In the genomic region with DNA sequence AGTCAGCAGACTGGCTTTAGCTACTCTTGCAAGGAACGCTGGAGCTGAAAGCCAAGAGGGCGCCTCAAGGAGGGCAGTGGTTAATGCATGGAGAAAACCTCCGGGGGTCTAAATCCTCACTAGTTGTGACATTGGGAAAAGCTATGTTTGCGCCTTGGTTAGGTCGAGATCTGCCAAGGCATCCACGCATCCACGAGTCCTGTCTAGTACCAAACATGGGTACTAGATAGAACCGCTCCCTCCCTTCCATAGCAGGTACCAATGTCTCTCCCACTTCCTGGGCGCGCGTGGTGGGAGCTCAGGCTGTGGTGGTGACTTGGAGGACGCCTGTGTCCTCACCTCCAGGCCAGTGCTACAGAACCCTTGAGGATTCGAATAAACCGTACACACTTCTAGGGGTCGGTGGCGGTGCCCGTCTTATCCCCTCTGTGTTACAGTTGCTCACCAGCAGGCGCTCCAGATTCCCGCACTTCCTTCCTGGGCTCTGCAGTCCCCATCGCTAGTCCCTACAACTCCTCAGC, we compare ENCODE assay signal across 10 mouse cellular contexts. TPM values are rescaled to one million over a fixed set of nuclear protein-coding genes. Genes with fewer than 3 reads are reported as not detected.
A peak's percentile ranks its signal among the peaks of the same experiment; 100 is the strongest.
DNase-seq lines count a peak whose midpoint lies in the region; ATAC-seq lines count a peak whose summit lies in the region.
"Had no signal": no experiment of that assay in that cellular context is flagged by ENCODE, and none has a peak within 500 bp of the region (broad histone marks: within the 10 kb centered on the region; RNA-seq: fewer than 3 reads in every experiment).

No protein-coding gene starts in this region.

- 1% methylated on average over 20 of the region's 20 CpGs for WGBS in neural tube, embryonic 11.5 days
- WGBS in forebrain, embryonic 10.5 days, result 4% methylated on average over 20 of the region's 20 CpGs
- 5% methylated on average over 20 of the region's 20 CpGs for WGBS in hindbrain, embryonic 15.5 days
- WGBS in neural tube, embryonic 14.5 days, result 5% methylated on average over 20 of the region's 20 CpGs
- 3% methylated on average over 20 of the region's 20 CpGs for WGBS in heart, embryonic 10.5 days

- peak overlapping the region; percentile 98 for H3K27ac ChIP-seq in neural tube, embryonic 11.5 days (ENCODE audit: low read depth, low read length)
- H3K27ac ChIP-seq in forebrain, embryonic 10.5 days, result peak overlapping the region; percentile 98
- H3K27ac ChIP-seq in hindbrain, embryonic 15.5 days (replicated peaks), result peak overlapping the region; percentile 97
- peak overlapping the region; percentile 98 for H3K27ac ChIP-seq in neural tube, embryonic 14.5 days (ENCODE audit: low read depth, low read length)
- H3K27ac ChIP-seq in heart, embryonic 10.5 days, result no peak overlapping the region
- H3K27ac ChIP-seq: lung, embryonic 15.5 days had no signal

- H3K4me1 ChIP-seq in neural tube, embryonic 11.5 days (ENCODE audit: control insufficient read depth, insufficient read depth, low read length), result peaks cover 32% of the 10 kb centered on the region
- peaks cover 100% of the 10 kb centered on the region for H3K4me1 ChIP-seq in forebrain, embryonic 10.5 days
- H3K4me1 ChIP-seq in hindbrain, embryonic 15.5 days (replicated peaks), result peaks cover 90% of the 10 kb centered on the region
- peaks cover 65% of the 10 kb centered on the region for H3K4me1 ChIP-seq in neural tube, embryonic 14.5 days (ENCODE audit: control insufficient read depth, insufficient read depth, low read length)
- H3K4me1 ChIP-seq in heart, embryonic 10.5 days, result peaks cover 9% of the 10 kb centered on the region

- peak overlapping the region; percentile 63 for H3K9ac ChIP-seq in neural tube, embryonic 11.5 days (ENCODE audit: low read length)
- H3K9ac ChIP-seq in hindbrain, embryonic 15.5 days, result peak overlapping the region; percentile 33; the same call in 1 of the 2 replicates
- H3K9ac ChIP-seq in neural tube, embryonic 14.5 days (replicated peaks; ENCODE audit: low read depth, low read length), result peak overlapping the region; percentile 70

- peaks cover 46% of the 10 kb centered on the region for H3K27me3 ChIP-seq in neural tube, embryonic 11.5 days (ENCODE audit: control insufficient read depth, insufficient read depth, low read length)
- H3K27me3 ChIP-seq in forebrain, embryonic 10.5 days (ENCODE audit: poor library complexity, severe bottlenecking), result peaks cover 100% of the 10 kb centered on the region
- H3K27me3 ChIP-seq in hindbrain, embryonic 15.5 days, result no peaks in the 10 kb centered on the region
- H3K27me3 ChIP-seq in neural tube, embryonic 14.5 days (ENCODE audit: control insufficient read depth, insufficient read depth, low read length), result no peaks in the 10 kb centered on the region
- peaks cover 100% of the 10 kb centered on the region for H3K27me3 ChIP-seq in heart, embryonic 10.5 days (ENCODE audit: insufficient read depth, poor library complexity, severe bottlenecking)

- peak overlapping the region; percentile 7 for H3K4me2 ChIP-seq in neural tube, embryonic 11.5 days (ENCODE audit: low read depth)
- H3K4me2 ChIP-seq in hindbrain, embryonic 15.5 days, result peak overlapping the region; percentile 55
- H3K4me2 ChIP-seq in neural tube, embryonic 14.5 days (ENCODE audit: low read depth, low read length), result peak overlapping the region; percentile 57

- H3K36me3 ChIP-seq in neural tube, embryonic 11.5 days (ENCODE audit: control insufficient read depth, insufficient read depth, low read length), result no peaks in the 10 kb centered on the region
- H3K36me3 ChIP-seq in forebrain, embryonic 10.5 days (replicated peaks), result peaks cover 71% of the 10 kb centered on the region
- no peaks in the 10 kb centered on the region for H3K36me3 ChIP-seq in hindbrain, embryonic 15.5 days
- H3K36me3 ChIP-seq in neural tube, embryonic 14.5 days (ENCODE audit: control insufficient read depth, insufficient read depth, low read length), result peaks cover 8% of the 10 kb centered on the region; the same call in 1 of the 2 replicates
- no peaks in the 10 kb centered on the region for H3K36me3 ChIP-seq in heart, embryonic 10.5 days
- H3K36me3 ChIP-seq: lung, embryonic 15.5 days had no signal

- H3K9me3 ChIP-seq in neural tube, embryonic 11.5 days (ENCODE audit: control insufficient read depth, low read length), result no peaks in the 10 kb centered on the region
- H3K9me3 ChIP-seq in forebrain, embryonic 10.5 days, result no peaks in the 10 kb centered on the region
- H3K9me3 ChIP-seq in hindbrain, embryonic 15.5 days, result no peaks in the 10 kb centered on the region
- H3K9me3 ChIP-seq in neural tube, embryonic 14.5 days (ENCODE audit: control insufficient read depth, low read length), result no peaks in the 10 kb centered on the region
- H3K9me3 ChIP-seq in heart, embryonic 10.5 days, result no peaks in the 10 kb centered on the region
- H3K9me3 ChIP-seq: lung, embryonic 15.5 days had no signal

- ATAC-seq in neural tube, embryonic 11.5 days (ENCODE audit: insufficient read depth, low FRiP score, low TSS enrichment), result 0 out of 2 replicates have a peak, but pooled peaks have one; percentile 1
- 0 out of 2 replicates have a peak, but pooled peaks have one; percentile 3 for ATAC-seq in hindbrain, embryonic 15.5 days (ENCODE audit: low FRiP score, low read depth)
- ATAC-seq in neural tube, embryonic 14.5 days (ENCODE audit: low read depth), result peak; percentile 13; the same call in 1 of the 2 replicates

- H3K4me3 ChIP-seq in neural tube, embryonic 11.5 days (ENCODE audit: low read depth, low read length), result no peak overlapping the region
- H3K4me3 ChIP-seq in forebrain, embryonic 10.5 days, result peak overlapping the region; percentile 44
- H3K4me3 ChIP-seq in hindbrain, embryonic 15.5 days, result no peak overlapping the region
- no peak overlapping the region; the same call in 1 of the 2 replicates for H3K4me3 ChIP-seq in neural tube, embryonic 14.5 days (ENCODE audit: low read depth, low read length)
- H3K4me3 ChIP-seq in heart, embryonic 10.5 days, result no peak overlapping the region

- DNase-seq in neural tube, embryonic 11.5 days (ENCODE audit: low spot score), result peak; percentile 70
- DNase-seq in neural tube, embryonic 10.5 days (ENCODE audit: extremely low spot score, low spot score), result no peak
- DNase-seq in forebrain, embryonic 10.5 days (ENCODE audit: extremely low spot score, low spot score), result peak; percentile 63
- no peak for DNase-seq in adipocyte (ENCODE audit: low spot score)
- DNase-seq in heart, embryonic 10.5 days (ENCODE audit: low spot score), result no peak
- no peak for DNase-seq in adrenal gland, postnatal 10 days
- DNase-seq: kidney, postnatal 36 days had no signal

RNA-seq across cellular contexts. Expression of gene Polg, which starts 48.3 kb away (rescaled TPM):
- 36.9 and 45.1 TPM in 2 replicates for polyA plus RNA-seq in neural tube, embryonic 11.5 days (2014; fragmentation: Nextera tagmentation; extraction: Ambion mirVana)
- 42.1 and 46.4 TPM in 2 replicates for polyA plus RNA-seq in forebrain, embryonic 10.5 days (2016; fragmentation: Nextera tagmentation; extraction: Ambion mirVana)
- polyA plus RNA-seq in hindbrain, embryonic 15.5 days (2015; fragmentation: Nextera tagmentation; extraction: Ambion mirVana), result 26.5 and 27.0 TPM in 2 replicates
- 23.0 and 30.5 TPM in 2 replicates for polyA plus RNA-seq in neural tube, embryonic 14.5 days (2014; fragmentation: Nextera tagmentation; extraction: Ambion mirVana)
- 33.2 and 43.3 TPM in 2 replicates for polyA plus RNA-seq in heart, embryonic 10.5 days (2016; fragmentation: Nextera tagmentation; extraction: Ambion mirVana)
- total RNA-seq in adrenal gland, postnatal 10 days (2021), result 10 to 100 TPM; 78.9 to 83.1 TPM

Comparison
In these comparisons a context has a peak if more than half of its experiments do, and no peak if none do; other contexts are left out.
1. DNase-seq: peak in neural tube, embryonic 11.5 days (single experiment) and forebrain, embryonic 10.5 days (single experiment); none in neural tube, embryonic 10.5 days (single experiment), adipocyte (single experiment), heart, embryonic 10.5 days (single experiment) and adrenal gland, postnatal 10 days (single experiment).
2. H3K4me2 ChIP-seq: peak in every context shown above with its lines; median percentile 57 in neural tube, embryonic 14.5 days; 55 in hindbrain, embryonic 15.5 days; 7 in neural tube, embryonic 11.5 days.
3. Peak in every context shown above with its lines, with median percentiles within 50 percentile points of each other: ATAC-seq and H3K9ac ChIP-seq.